Mouse (Mus musculus) lung, adult 2 months (tissue): ENCODE data around the gene Pgghg.

Experiments used
- CTCF ChIP-seq: fragments of 200-500 bp; IDR thresholded peaks from 2 replicates; pipeline ENCODE4 v1.5.1; 2011; ENCODE audit warnings: mild to moderate bottlenecking, low read length, control low read depth; ENCODE audit not compliant: insufficient read depth
- POLR2A ChIP-seq: fragments of 200-500 bp; IDR thresholded peaks from 2 replicates; pipeline ENCODE4 v1.6.1; 2011; ENCODE audit warnings: low read depth, mild to moderate bottlenecking, control low read depth, low read length, borderline replicate concordance; ENCODE audit errors: extremely low read depth

DNA sequence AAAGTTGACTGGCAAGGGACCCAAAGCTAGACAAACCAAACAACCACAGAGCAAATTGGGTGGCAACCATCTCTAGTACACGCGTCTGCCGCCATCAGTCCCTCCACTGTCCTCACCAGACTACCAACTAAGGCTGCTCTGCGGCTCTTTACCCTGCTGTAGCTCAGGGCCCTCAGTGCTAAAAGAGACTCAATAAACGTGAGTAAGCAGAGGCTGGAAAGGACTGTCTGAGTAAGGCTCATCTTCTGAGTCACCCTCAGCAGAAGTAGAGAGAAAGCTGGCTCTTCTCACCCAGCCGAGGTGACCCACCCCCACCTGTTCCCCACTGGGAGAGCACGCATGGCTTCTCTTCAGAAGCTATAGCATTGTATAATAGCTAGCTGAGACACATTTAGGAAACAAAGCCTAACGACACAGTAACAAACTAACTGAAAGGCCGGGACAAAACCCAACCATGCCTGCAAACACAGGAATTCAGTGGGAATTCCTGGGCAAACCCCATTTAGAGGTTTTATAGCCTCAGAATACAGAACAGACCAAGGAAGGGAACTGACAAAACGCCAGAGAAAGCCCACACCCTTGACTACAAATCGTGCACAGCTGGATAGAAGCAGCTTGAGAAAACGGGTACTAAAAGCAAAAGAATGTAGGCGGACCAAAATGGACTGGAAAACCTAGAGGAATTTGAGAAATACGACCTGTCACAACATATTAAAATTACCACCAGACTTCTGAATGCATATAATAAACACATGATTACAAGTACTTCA lies 32.4 kb downstream of the Pgghg start:
- TF ChIP-seq CTCF (no peak), POLR2A (no peak)
